Mouse (Mus musculus) embryonic fibroblast, embryonic 13.5 days (primary cell): ENCODE measurements around the gene Hoxd3.

Experiments
- CTCF ChIP-seq: IDR thresholded peaks from 2 replicates; pipeline ENCODE4 v1.5.1; 2011; ENCODE audit warnings: mild to moderate bottlenecking, control low read depth, low read length, moderate library complexity, borderline replicate concordance; ENCODE audit not compliant: insufficient read depth
- POLR2A ChIP-seq: IDR thresholded peaks from 2 replicates; pipeline ENCODE4 v1.6.1; 2011; ENCODE audit warnings: low read depth, mild to moderate bottlenecking, control low read depth, low read length, moderate library complexity

GRCm38 (mm10) chr2:74679980-74680379, 31.7 kb upstream of the Hoxd3 start:
- TF ChIP-seq POLR2A, result no peak
- TF ChIP-seq CTCF, result no peak
